Mouse (Mus musculus) B cell, adult 2 months (primary cell): ENCODE measurements around the gene Krtap2-4.

Source experiments
- DNase-seq, 2 experiments: peaks; one replicate each; pipeline ENCODE4 v3.0.0; 2022

Gene Krtap2-4

DNA sequence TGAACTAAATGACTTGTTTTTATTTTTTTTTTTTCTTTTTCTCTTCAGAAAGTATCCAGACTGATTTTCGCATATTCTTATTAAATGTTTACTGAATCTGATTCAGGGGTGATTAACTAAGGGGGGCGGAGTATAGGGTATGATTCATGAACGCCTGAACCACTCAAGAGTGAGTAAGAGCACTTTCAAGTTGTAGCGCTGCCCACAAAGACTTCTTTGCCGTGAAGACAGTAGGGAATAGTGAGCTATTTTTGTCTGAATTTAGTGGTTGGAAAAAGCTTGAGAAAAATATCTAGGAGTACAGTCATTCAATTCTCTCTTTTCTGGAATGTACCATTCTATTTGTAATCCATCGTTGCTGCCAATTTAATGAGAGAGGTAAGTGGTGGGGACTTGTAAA, 33.1 kb downstream of the Krtap2-4 start:
- DNase-seq, result no peak

GRCm38 (mm10) chr11:99581051-99581450, 33.6 kb downstream of the Krtap2-4 start:
- DNase-seq, result no peak

- DNase-seq, result no peak
Observed at GRCm38 (mm10) chr11:99580636-99581035, 34.0 kb downstream of the Krtap2-4 start, which contains the start of gene Krtap1-5. Gene Krtap1-5, minus strand, starts transcription at chr11:99581016.

DNA sequence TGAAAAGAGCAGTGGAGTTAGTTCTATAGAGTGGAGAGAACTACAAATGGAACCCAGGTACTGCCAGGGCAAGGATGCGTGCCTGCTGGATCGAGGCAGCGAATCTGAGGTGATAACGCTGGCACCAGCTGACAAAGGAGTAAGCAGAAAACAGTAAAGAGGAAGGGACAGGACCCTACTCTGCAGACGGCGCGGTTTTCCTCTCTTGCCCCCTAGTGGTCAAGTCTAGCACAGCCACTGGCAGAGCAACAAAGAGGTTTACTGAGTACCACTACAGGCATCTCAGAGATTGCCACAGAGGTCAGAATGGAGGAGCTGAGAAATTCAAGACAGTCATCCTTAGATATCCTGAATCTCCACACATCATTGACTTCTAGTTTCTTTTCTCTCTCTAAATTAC, 40.5 kb downstream of the Krtap2-4 start:
- DNase-seq, result peak; percentile 60 to 67

DNA sequence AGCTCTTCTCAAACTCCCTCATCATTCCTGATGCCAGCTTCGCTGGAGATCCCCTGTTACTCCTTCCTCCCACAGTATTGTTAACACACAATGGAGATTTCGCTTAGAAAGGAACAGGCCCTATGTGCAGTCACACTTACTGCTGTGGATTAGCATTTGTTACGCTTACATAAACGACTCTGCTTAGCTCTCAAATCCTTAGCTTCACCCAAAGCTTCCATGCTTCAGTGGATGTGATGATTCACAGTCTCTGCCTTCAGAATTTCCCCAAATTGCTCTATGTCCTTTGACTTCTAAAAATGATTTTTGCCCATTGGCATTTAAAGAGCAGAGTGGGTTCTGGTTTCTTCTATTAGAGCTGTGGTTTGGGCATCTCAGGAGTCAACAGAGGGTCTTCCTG, 41.5 kb downstream of the Krtap2-4 start:
- no peak for DNase-seq

DNA sequence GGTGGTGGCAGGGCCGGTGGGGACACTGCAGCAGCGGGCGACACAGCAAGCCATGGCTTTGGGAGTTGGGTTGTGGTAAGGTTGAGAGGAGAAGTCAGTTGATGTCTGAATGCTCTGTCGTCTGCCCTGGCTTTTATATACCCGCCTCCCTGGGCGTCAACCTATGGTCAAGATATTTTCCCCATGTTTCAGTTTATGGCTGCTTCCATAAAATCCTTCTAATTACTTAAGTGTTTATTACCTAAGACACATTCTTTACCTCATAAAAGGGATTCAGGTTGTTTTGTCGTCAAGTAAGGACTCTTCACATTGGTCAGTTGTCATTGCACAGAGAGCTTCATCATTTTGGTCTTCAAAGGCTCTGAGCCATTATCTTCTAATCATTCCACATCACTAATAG, 48.1 kb downstream of the Krtap2-4 start, which contains the start of gene Krtap3-1:
TSS of gene Krtap3-1 (minus strand) at position 101 of the 400 bp plus-strand sequence.
- DNase-seq, result no peak
